Mouse (Mus musculus) cerebellum, adult 9-10 months (tissue): ENCODE data around the gene Tnnc1.
A peak's percentile ranks its signal among the peaks of the same experiment; 100 is the strongest.

Experiments
- DNase-seq: peaks from one replicate; pipeline ENCODE4 v3.0.0; 2022

Gene Tnnc1

DNA sequence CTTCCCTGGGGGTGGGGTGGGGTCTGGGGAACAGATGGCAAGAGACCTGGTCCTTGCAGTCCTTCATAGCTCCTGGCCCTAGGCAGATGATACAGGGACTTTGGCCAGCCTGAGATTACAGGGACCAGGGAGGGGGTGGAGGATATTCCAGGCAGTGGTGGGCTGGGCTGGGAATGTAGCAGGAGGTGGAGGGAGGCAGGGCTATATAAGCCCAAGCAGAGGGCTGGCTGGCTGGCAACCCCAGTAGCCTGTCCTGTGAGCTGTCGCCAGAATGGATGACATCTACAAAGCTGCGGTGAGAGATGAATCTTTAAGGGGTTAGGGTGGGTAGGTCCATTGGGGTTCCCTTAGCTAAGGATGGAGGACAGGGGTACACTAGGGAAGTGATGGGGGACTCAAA is at the start of gene Tnnc1:
Tnnc1 (plus strand) TSS at position 229 of the 400 bp plus-strand sequence.
- peak; percentile 36 for DNase-seq

DNA sequence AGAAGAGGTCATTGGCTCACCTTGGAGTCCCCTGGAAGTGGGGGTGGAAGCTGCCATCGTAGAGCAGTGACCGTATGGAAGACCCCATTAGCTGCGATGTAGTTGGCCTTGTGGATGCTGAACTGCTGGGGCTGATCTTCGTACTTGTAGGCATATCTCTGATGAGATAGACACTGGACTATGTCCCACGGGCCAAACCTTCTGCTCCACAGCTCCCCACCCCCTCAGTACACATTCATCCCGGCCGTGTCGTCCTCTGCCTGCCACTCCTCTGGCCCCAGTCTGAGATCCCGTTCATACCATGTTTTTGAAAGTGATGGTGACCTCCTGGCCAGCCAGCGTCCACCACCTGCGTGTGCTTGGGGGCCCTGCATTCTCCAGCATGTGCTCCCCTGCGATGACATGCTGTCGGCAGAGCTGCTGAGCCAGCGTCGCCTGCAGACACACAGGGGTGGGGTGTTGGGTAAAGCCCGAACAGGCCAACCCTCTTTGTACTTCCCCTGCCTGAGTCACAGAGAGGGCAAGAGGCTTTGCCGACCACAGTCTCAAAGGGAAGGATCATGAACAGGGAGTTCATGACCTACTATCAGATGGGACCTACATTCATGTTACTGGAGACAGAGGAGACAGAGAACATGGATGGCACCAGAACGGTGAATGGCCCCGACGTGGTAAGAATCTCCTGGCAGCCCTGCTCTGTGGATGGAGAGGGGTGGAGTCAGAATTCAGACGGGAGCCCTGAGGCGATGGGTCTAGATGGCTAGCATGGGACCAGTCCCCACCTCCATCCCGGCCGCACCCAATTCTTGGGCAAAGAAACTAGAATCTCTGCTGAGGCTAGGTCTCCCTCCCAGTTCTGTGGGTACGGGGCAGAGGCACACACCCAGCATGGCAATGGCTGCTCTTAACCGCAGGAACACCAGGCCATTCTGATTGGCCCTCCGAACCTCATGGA is 47.6 kb upstream of the Tnnc1 start:
- DNase-seq = no peak

DNA sequence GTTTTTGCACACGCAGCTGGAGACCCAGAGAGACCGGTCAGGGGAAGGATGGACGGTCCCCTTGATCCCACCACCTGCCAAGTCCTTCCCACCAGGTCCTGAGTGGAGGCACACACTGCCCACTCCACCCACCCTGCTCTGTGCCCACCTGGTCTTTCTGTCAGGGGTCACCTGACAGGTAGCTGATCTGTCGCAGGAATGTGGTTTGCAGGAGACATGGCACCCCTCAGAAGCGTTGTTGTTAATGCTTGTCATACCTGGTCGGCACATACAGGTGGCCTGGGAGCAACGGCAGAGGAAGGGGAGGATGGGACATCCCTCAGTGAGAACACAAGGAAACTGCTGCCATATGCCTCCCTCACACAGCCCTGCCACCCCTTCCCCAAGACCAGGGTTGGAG is 46.9 kb upstream of the Tnnc1 start:
- no peak for DNase-seq

DNA sequence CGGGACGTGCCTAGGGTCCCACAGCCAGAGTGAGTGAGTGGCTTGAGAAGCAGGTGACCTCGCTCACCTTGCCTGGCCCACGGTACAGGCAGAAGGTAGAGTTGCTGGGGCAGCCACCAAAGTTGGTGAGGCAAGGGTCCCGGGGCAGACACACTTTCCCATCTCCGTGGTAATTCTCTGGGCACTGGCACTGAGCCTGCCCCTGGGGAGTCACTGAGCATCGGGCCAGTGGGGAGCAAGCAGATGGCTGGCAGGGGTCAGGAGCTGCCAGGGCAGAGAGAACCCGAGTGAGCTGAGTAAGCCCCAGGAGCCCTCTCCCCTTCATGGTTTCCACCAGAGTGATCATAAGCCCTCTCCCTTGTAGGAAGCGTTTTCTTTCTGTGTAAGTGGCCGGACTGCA is 46.5 kb upstream of the Tnnc1 start:
- DNase-seq = peak; percentile 46

DNA sequence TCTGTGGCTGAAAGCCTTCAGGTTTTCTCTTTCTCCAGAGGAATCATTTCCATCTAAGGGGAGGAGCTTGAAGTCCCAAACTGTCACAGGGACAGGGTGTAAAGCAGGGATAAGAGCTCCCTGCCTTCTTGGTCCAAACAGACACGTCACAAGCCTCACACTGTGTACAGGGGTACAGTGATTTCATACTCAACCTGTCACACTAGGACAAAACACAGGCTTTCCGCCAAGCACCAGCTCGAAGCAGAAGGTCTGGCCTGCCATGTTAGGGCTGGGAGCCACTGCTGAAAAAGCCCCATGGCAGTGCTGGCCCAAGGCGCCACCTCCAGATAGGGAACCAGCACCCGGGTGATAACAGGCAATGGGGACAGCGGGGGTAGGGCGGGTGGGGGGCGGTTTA is 44.0 kb upstream of the Tnnc1 start:
- peak; percentile 87 for DNase-seq

DNA sequence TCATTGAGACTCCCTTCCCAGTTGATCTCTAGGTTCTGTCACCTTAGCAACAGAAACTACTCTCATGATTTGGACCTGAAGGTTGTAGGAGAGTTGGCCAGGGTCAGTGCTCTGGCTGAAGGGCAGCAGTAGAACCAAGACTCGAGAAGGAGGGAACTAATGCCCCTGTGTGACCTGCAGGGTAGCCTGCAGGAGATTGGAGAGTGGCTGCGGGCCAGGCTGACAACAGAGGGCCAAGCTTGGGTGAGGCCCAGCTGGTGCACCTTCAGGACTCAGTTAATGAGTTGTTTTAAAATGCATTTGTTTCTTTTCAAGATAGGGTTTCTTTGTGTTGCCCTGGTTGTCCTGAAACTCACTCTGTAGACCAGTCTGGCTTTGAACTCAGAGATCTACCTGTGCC is 43.1 kb upstream of the Tnnc1 start:
- peak; percentile 58 for DNase-seq

DNA sequence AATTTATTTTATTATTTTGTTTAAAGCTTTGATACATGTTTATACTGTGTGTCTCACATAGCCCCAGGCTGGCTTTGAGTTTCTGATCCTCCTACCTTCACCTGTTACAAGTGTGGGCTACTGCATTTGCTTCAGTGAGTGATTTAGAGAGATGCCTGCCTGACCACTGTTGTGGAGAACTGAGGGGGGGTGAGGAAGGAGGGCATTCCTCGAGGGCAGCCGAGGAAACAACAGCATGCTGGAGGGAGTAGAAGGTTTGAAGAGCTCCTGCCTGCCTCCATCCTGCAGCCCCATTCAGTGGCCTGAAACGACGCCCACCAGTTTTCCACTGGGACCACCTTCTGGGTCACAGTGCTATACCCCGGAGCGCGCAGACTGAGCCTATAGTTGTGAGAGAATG is 42.7 kb upstream of the Tnnc1 start:
- no peak for DNase-seq

DNA sequence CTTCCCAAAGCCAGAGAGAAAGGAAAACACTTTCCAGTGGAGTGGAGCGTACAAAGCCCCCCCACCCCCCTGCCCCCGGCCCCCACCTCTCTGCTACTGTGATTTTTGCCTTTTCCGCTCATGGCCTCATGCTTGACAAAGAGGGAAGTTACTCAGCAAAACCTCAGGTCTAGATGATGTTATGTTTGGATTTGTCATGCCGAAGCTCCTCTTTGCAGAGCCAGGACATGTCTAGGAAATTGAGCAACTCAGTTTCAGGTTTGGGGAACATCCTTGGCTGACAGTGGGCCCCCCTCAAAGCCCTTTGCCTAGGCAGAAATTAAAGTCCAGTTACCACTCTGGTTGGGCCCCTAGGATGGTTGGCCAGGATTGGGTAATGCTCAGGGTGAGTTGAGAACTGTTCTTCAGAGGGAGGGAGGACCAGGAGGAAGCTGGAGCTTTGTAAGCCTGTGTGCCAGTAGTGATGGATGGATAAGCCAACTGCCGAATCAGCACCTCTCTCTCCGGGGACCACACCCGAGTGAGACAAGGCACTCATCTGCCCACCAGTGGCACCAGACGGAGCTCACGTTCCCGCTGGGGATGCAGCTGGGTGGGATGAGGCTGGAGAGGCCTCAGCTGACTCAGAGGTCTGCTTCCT is 42.0 kb upstream of the Tnnc1 start:
- peak; percentile 48 for DNase-seq

DNA sequence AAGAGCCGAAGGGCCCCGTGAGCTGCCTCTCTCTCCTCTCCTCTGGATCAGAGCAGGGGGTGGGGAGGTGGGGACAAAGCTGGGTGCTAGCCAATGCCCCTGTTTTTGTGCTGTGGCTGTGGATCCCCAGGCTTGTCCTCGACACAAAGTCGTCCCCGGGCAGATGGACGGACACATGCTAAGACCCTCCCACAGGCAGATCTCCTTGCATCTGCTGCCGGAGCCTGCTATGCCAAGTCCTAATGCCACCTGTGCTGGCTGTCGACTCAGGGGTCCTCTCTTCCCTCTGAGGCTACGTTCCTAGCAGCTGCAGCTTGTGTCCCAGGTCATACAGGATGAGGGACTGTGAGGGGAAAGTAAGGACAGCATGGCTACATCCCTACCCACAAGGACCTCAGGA is 41.3 kb upstream of the Tnnc1 start:
- peak; percentile 48 for DNase-seq

DNA sequence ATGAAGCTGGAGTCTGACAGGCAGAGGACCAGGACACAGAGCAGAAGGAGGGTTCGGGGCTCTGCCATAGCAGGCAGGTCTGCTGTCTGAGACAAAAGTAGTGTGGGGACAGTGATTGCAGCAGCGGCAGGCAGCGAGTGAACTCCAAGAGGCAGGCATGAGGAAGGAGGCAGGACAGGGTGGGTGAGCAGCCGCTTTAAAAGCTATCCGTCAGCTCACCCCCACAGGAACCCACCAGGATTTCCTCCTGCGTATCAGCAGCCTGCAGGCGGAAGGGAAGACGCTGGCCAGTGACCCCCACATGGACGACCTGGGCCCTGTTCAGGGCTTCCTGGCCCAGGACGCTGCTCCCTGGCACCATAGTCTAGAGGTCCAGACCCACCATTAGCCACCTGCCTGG is 39.7 kb upstream of the Tnnc1 start, which contains the start of gene Stab1:
Stab1 (minus strand) TSS at position 217 of the 400 bp plus-strand sequence.
- DNase-seq = no peak

DNA sequence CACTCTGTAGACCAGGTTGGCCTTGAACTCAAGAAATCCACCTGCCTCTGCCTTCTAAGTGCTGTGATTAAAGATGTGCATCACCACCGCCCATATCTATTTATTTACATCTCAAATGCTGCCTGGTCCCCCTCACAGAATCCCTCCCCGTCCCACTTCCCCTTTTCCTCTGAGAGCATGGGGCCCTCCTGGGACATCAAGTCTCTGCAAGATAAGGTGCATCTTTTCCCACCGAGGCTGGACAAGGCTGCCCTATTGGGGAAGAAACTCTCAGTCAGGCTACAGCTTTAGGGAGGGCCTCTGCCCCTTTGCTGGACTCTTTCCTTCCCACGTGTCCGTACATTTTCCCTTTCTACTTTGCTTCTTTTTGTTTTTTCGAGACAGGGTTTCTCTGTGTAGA is 38.6 kb upstream of the Tnnc1 start:
- DNase-seq = no peak

DNA sequence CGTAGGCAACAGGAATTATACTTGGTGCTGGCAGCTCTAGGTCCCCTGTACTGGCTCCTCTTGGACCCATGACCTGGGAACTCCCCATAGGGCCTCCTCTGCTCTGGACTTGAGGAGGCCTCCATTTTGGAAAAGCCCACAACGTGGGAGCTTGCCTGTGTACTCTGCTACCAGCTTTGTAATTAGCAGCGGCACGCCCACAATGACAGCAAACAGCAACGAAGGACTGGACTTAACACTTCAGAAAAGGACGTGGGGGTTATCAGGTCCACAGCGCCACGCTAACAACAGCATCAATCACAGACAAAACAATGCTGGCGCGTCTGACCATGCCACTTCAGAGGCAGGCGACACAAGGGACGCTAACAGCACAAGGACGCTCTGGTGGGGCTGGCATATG is 37.1 kb upstream of the Tnnc1 start:
- no peak for DNase-seq

DNA sequence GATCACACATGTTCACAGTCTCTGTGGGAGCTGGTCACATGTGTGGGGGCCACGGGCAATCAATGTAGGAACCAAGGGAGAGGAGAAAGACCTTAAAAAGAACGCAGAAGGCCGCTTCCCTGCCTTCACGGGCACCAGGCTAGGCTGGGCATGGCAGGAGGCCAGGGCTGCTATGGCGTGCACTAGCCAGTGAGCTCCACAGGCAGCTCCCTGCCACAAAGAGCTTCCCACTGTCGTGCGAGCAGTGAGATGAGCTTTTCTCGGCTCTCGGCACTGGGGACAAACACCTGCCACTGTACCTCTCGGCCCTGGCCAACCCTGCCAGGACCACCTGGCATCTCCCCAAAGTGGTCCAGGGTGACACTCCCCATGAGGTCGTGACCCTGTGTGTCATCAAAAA is 36.7 kb upstream of the Tnnc1 start:
- peak; percentile 76 for DNase-seq

DNA sequence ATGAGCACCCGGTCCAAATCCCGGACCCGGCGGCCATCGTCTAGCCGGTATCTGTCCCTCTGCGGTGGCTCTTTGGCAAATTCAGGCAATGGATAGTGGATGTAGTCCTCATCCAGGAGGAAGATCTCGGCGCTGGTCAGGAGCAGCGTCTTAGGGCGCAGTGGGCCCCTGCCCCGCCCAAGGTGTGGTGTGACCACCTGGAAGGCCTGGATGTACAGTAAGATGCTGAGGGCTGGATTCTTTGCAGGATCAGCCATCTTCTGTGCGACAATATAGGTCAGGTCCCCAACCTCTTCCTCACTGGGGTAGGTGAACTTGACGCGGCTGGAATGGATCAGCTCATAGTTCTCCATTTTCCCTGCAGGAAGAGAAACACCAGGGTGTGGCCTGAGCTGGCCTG is 36.3 kb upstream of the Tnnc1 start:
- DNase-seq = no peak

DNA sequence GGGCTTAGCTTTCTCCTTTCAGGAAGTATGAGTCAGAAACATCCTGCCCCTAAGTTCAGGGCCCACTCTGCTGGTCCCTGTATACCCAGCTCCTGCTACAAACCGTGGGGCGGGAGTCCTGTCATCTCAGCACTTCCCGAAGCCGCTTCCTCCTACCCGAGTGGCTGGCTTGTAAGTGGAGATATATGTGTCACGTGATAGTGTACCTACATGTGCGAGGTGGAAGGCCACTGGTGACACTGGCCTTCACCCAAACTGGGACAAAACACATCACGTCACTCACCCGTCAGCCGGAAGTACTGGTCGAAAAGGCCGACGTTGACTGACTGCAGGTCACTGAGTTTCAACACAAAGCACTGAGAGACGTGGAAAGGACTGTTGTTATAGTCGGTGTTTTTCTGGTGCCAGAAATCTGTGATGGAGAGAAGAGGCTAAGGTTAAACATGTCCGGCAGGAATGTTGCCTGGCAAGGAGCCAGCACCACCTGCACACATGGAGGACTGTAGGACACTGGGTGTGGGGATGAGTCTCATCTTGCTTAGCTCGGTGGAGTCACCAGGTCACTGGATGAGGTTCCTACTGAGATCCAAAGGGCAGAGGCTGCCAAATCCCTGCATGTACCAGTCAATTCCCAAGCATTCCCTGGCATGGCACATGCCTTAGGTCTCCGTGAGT is 35.2 kb upstream of the Tnnc1 start:
- DNase-seq = peak; percentile 74

DNA sequence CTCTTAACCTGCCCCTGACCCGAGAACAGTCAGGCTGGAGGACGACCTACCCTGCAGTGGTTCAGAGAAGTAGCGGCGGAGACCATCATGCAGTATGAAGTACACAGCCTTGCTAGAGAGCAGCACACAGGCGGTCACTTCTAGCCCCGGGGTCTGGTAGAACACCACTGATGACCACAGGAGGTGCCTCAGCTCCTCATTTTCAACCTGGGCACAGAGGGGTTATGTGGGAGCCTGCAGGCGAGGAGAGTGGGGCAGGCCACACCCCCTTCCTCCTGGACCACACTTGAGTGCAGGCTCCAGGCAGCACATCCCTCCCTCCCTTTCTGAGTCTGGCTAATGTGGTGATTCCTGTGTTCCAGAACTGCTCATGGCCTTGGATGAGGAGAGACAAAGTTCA is 34.6 kb upstream of the Tnnc1 start:
- DNase-seq = no peak

DNA sequence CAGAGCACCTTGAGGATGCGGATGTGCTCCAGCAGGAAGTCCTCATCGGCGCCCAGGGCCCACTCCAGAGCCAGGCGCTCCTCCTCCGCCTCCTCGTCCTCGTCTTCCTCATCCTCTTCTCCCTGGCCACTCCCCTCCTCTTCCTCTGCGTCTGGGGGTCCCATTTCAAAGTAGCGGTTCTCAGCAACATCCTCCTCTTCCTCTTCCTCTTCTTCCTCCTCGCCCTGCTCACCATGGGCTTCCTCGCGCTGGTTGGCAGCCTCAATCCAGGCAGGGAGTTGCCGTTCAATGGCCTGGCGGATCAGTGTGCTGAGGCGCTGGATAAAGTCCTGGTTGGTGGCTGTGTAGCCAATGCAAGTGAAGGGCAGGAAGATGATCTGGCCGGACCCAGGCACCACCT is 30.8 kb upstream of the Tnnc1 start:
- DNase-seq = no peak

DNA sequence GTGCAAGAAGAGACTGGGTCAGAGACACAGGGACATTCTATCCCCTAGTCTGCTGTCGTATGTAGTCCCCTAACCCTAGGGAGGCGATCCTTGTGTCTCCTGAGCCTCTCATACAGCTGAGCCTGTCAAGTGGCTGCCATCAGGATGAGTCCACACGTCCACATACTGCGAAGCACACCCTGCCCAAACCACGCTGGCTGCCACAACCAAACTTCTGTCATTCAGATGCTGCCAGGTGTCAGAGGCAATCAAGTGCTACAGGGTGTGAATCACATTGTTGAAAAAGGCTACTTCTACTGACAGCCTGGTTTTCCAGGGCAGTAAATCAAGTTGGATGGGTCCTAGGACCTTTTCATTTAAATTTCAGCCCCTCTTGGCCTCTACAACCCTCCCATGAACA is 30.4 kb upstream of the Tnnc1 start:
- no peak for DNase-seq

DNA sequence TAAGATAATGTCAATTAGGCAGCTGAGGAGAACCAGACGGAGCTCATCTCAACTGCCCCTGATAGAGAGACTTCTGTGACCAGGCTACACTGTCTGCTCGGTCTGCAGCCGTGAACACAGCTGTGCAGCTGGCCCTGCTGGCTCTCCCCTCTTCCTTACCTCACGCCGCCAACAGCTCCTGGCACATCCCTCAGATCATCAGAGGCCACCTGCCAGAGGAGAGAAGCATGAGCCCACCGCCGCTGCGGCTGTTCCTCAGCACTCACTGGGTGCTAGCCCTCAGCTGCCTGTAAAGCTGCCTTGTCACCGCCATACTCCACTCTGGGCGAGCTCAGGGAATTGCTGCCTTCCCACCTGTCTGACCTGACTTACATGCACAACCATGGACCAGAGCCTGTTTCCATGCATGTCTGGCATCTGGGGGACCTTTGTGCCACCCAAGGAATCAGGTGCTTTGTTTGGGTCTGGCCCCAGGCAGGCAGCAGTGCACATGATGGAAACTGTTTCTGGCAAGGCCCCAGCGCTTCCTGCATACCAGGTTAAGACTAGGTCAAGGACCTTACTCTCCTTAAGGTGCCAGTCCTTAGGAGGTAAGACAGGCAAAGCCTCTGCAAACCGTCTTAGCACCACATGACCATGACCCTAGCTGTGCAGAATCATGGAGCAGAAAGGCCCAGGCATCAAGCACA is 28.3 kb upstream of the Tnnc1 start:
- no peak for DNase-seq

DNA sequence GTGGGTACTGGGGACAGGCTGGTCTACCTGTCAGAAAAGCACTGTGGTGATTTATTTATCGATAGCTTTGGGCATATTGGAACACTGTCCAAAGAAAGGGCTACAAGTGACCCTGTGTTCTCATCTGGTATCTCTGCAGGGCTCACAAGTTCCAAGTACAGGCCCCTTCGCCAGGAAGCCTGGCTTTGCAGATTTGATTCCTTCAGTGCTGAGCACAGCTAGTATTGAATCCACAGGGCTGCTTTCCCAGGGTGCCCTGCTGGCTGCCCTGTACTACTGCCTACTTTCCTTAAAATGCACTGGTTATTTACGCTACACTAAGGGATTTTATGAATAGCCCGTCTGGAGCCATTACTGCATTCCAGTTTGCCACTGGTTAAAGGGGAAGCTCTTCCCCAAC is 26.6 kb upstream of the Tnnc1 start:
- DNase-seq = no peak

DNA sequence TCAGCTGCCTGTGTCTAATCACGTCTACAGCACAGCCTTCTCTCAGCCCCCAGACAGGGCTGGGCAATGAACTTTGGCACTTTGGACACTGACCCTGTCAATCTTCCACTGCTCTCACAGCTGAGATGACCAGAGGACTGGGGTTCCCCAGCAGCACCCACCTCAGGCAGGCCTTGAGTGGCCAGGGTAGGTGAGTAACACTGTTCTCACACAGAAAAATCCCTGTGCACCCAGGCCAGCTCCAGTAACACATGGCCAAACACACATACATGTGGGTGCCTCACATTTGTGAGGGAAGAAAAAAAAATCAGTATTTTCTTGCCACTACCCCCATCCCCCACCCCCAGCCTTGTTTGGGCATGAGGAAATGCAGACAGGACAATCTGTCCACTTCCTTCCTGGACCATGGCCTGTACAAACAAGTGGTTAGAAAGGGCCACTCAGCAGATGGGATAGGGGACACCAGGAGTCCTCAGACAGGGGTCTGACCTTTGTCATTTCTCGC is 25.3 kb upstream of the Tnnc1 start:
- no peak for DNase-seq

DNA sequence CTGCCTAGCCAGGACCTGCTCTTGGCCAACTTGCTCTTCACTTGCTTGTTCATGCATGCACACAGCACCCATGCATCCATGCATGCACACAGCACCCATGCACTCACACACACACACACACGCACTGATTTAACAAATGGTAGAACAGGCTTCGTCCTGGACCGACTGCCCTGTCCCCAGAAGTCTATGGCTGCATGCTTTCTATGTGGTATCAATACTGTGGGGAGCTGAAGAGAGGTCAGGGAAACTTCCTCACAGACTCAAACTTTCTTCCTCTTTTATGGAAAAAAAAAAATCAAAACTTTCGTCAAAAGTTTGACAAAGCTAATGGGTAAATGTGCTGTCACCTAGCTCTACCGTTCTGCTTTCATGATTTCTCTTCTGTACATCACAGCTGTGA is 24.6 kb upstream of the Tnnc1 start:
- DNase-seq = no peak

DNA sequence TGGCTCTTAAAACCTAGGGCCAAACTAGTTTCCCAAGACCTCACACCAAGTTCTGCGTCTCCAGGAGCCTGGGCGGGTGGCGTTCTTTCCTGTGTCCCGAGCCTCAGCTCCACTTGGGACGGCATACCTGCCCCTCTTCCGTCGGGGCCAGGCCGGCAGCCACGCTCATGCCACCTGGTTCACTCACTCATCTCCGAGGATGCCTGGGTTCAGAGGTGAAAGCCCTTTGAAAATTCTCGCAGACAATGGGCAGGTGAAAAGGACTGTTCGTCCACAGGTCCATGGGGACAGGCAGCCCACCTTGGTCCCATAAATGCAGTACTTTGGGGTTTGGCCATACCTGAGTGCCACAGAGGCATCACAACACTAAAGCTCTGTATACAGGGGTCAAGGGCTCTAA is 23.9 kb upstream of the Tnnc1 start:
- no peak for DNase-seq
